Mouse (Mus musculus) embryo, embryonic 10.5 days (tissue): ENCODE results near the gene Gm21209.
"Not testable (repeated sequence)": the region's sequence is repeated elsewhere in the genome, so short reads cannot be mapped to it uniquely, and the experiment has no call there.

Source experiments
- DNase-seq: peaks from one replicate; pipeline ENCODE4 v3.0.0-alpha.2; 2015; ENCODE audit warnings: low spot score

Gm21209 gene

GRCm38 (mm10) chrY:49570856-49571255 lies at the start of gene Gm21209:
TSS of gene Gm21209 (plus strand) at chrY:49571156.
- DNase-seq = not testable (repeated sequence)
